Mouse (Mus musculus) liver, adult 2 months (tissue): Measurements from ENCODE around the gene Pde4d. TPM values are rescaled to one million over a fixed set of nuclear protein-coding genes. Genes with fewer than 3 reads are reported as not detected.

ENCODE experiments used
- DNase-seq: peaks from one replicate; pipeline ENCODE4 v3.0.0-alpha.2; 2011; ENCODE audit warnings: low read depth, low spot score; ENCODE audit errors: extremely low read depth
- H3K27ac ChIP-seq: fragments of 200-500 bp; replicated peaks from 2 replicates; pipeline ENCODE4 v1.5.1; 2012; ENCODE audit warnings: low read depth, mild to moderate bottlenecking, control low read depth, inconsistent platforms, low read length; ENCODE audit not compliant: insufficient read depth
- H3K27me3 ChIP-seq: fragments of 200-500 bp; 2 replicates; pipeline ENCODE4 v1.6.1; 2012; ENCODE audit warnings: mild to moderate bottlenecking, moderate library complexity, low read length, inconsistent platforms; ENCODE audit not compliant: control insufficient read depth, insufficient read depth
- H3K36me3 ChIP-seq: fragments of 200-500 bp; 2 replicates; pipeline ENCODE4 v1.6.1; 2012; ENCODE audit warnings: low read length, inconsistent platforms; ENCODE audit not compliant: control insufficient read depth, insufficient read depth
- H3K4me1 ChIP-seq: fragments of 200-500 bp; 2 replicates; pipeline ENCODE4 v1.6.1; 2011; ENCODE audit warnings: low read length; ENCODE audit not compliant: control insufficient read depth, insufficient read depth
- H3K4me3 ChIP-seq: fragments of 200-500 bp; 2 replicates; pipeline ENCODE4 v1.5.1; 2011; ENCODE audit warnings: low read depth, mild to moderate bottlenecking, control low read depth, low read length, moderate library complexity; ENCODE audit not compliant: insufficient read depth
- H3K79me2 ChIP-seq: fragments of 200-500 bp; 2 replicates; pipeline ENCODE4 v1.6.1; 2012; ENCODE audit warnings: inconsistent platforms, mild to moderate bottlenecking, low read length, moderate library complexity; ENCODE audit not compliant: control insufficient read depth, insufficient read depth
- H3K9ac ChIP-seq: fragments of 200-500 bp; 2 replicates; pipeline ENCODE4 v1.6.1; 2012; ENCODE audit warnings: low read depth, mild to moderate bottlenecking, control low read depth, inconsistent platforms, low read length
- CTCF ChIP-seq: fragments of 200-500 bp; IDR thresholded peaks from 2 replicates; pipeline ENCODE4 v1.5.1; 2011; ENCODE audit warnings: low read depth, low read length, control low read depth
- POLR2A ChIP-seq: fragments of 200-500 bp; IDR thresholded peaks from 2 replicates; pipeline ENCODE4 v1.6.1; 2011; ENCODE audit warnings: low read length, control low read depth; ENCODE audit not compliant: insufficient read depth; ENCODE audit errors: extremely low read depth
- WGBS: fragments of 180-500 bp; shearing (Covaris S2); methylation state at CpG from one replicate; pipeline ENCODE4 v1.1.7; 2018; 5-methylcytosine and 5-hydroxymethylcytosine counted together
- polyA plus RNA-seq: library from polyadenylated mRNA; depleted of rRNA; stranded (reverse); fragments of >200 nt; gene quantifications from 2 replicates; pipeline ENCODE4 v1.2.3, GENCODE M21; 2012
- total RNA-seq: library from RNA; depleted of rRNA; stranded (reverse); fragments of >200 nt; gene quantifications from 2 replicates; pipeline ENCODE4 v1.2.3, GENCODE M21; 2014

Pde4d gene
- total and polyA plus RNA-seq, 2 experiments = 2.3 to 13.6 TPM

- DNase-seq = no peak
- TF ChIP-seq POLR2A (no peak), CTCF (no peak)
- WGBS = 83% methylated on average over 5 of the region's 5 CpGs
Observed at GRCm38 (mm10) chr13:108900160-108900559, 450.4 kb downstream of the Pde4d start.

GRCm38 (mm10) chr13:108905121-108905520 lies 455.4 kb downstream of the Pde4d start:
- Histone ChIP-seq H3K79me2 (no peaks in the 10 kb centered on the region), H3K27me3 (no peaks in the 10 kb centered on the region), H3K9ac (no peak overlapping the region), H3K4me1 (no peaks in the 10 kb centered on the region; the same call in 1 of the 2 replicates), H3K4me3 (no peak overlapping the region), H3K36me3 (no peaks in the 10 kb centered on the region), H3K27ac (no peak overlapping the region)
- DNase-seq = no peak
- TF ChIP-seq CTCF = no peak
- TF ChIP-seq POLR2A = no peak
- WGBS = 81% methylated on average over 2 of the region's 2 CpGs

More at GRCm38 (mm10) chr13:108900160-108900559, 450.4 kb downstream of the Pde4d start:
- Histone ChIP-seq H3K9ac (no peak overlapping the region), H3K36me3 (no peaks in the 10 kb centered on the region), H3K27ac (no peak overlapping the region), H3K4me3 (no peak overlapping the region), H3K4me1 (no peaks in the 10 kb centered on the region), H3K79me2 (no peaks in the 10 kb centered on the region), H3K27me3 (no peaks in the 10 kb centered on the region)

- no peaks in the 10 kb centered on the region for H3K36me3 ChIP-seq
- TF ChIP-seq CTCF = no peak
- TF ChIP-seq POLR2A = no peak
- H3K27ac ChIP-seq = no peak overlapping the region
- no peaks in the 10 kb centered on the region for H3K79me2 ChIP-seq
- WGBS = 81% methylated on average over 2 of the region's 2 CpGs
- H3K4me3 ChIP-seq = no peak overlapping the region
- H3K27me3 ChIP-seq = no peaks in the 10 kb centered on the region
- no peaks in the 10 kb centered on the region; the same call in 1 of the 2 replicates for H3K4me1 ChIP-seq
- H3K9ac ChIP-seq = no peak overlapping the region
- no peak for DNase-seq
Observed at GRCm38 (mm10) chr13:108909193-108909592, 459.4 kb downstream of the Pde4d start.

GRCm38 (mm10) chr13:108914626-108915025 lies 464.9 kb downstream of the Pde4d start:
- 66% methylated on average over 3 of the region's 3 CpGs for WGBS
- no peak overlapping the region for H3K27ac ChIP-seq
- DNase-seq = no peak
- no peaks in the 10 kb centered on the region for H3K27me3 ChIP-seq
- no peaks in the 10 kb centered on the region for H3K79me2 ChIP-seq
- H3K36me3 ChIP-seq = no peaks in the 10 kb centered on the region
- TF ChIP-seq POLR2A = no peak
- TF ChIP-seq CTCF = no peak
- H3K4me1 ChIP-seq = no peaks in the 10 kb centered on the region
- no peak overlapping the region for H3K4me3 ChIP-seq
- no peak overlapping the region for H3K9ac ChIP-seq

GRCm38 (mm10) chr13:108921146-108921545 lies 471.4 kb downstream of the Pde4d start:
- Histone ChIP-seq H3K36me3 (no peaks in the 10 kb centered on the region), H3K79me2 (no peaks in the 10 kb centered on the region), H3K4me1 (no peaks in the 10 kb centered on the region), H3K27me3 (no peaks in the 10 kb centered on the region), H3K27ac (no peak overlapping the region), H3K9ac (no peak overlapping the region), H3K4me3 (no peak overlapping the region)
- 72% methylated on average over 4 of the region's 4 CpGs for WGBS
- TF ChIP-seq POLR2A (no peak), CTCF (no peak)
- DNase-seq = no peak

GRCm38 (mm10) chr13:108934854-108935253 lies 485.1 kb downstream of the Pde4d start:
- H3K79me2 ChIP-seq = no peaks in the 10 kb centered on the region
- H3K4me1 ChIP-seq = no peaks in the 10 kb centered on the region
- no peaks in the 10 kb centered on the region for H3K27me3 ChIP-seq
- TF ChIP-seq POLR2A (no peak), CTCF (no peak)
- WGBS = 92% methylated on average over 3 of the region's 3 CpGs
- no peaks in the 10 kb centered on the region for H3K36me3 ChIP-seq
- H3K9ac ChIP-seq = no peak overlapping the region
- no peak overlapping the region for H3K4me3 ChIP-seq
- no peak overlapping the region for H3K27ac ChIP-seq
- DNase-seq = no peak
